Mouse (Mus musculus) neural tube, embryonic 11.5 days (tissue): Measurements from ENCODE around the gene Ilvbl. TPM values are rescaled to one million over a fixed set of nuclear protein-coding genes. Genes with fewer than 3 reads are reported as not detected.
A peak's percentile ranks its signal among the peaks of the same experiment; 100 is the strongest.

Source experiments
- ATAC-seq: fragments of 200-750 bp; cut with Nextera tagmentation; 2 replicates; pipeline ENCODE4 v1.8.0; 2017; ENCODE audit warnings: moderate number of reproducible peaks, mild to moderate bottlenecking, moderate TSS enrichment, moderate library complexity; ENCODE audit not compliant: insufficient read depth, low FRiP score, low TSS enrichment
- DNase-seq: peaks from one replicate; pipeline ENCODE4 v3.0.0-alpha.2; 2015; ENCODE audit warnings: low spot score
- H3K27ac ChIP-seq: fragments of 300-500 bp; sonication (generic); 2 replicates; pipeline ENCODE4 v1.5.1; 2014; ENCODE audit warnings: low read depth, mild to moderate bottlenecking, low read length
- H3K27me3 ChIP-seq: fragments of 300-500 bp; sonication (generic); 2 replicates; pipeline ENCODE4 v1.6.1; 2014; ENCODE audit warnings: mild to moderate bottlenecking, low read length, mixed read lengths; ENCODE audit not compliant: control insufficient read depth, insufficient read depth
- H3K36me3 ChIP-seq: fragments of 300-500 bp; sonication (generic); 2 replicates; pipeline ENCODE4 v1.6.1; 2014; ENCODE audit warnings: mild to moderate bottlenecking, low read length, moderate library complexity, mixed read lengths; ENCODE audit not compliant: control insufficient read depth, insufficient read depth
- H3K4me1 ChIP-seq: fragments of 300-500 bp; sonication (generic); 2 replicates; pipeline ENCODE4 v1.6.1; 2014; ENCODE audit warnings: low read length, mixed read lengths; ENCODE audit not compliant: control insufficient read depth, insufficient read depth
- H3K4me2 ChIP-seq: fragments of 300-500 bp; sonication (generic); 2 replicates; pipeline ENCODE4 v1.6.1; 2014; ENCODE audit warnings: low read depth, mild to moderate bottlenecking, moderate library complexity
- H3K4me3 ChIP-seq: fragments of 300-500 bp; sonication (generic); 2 replicates; pipeline ENCODE4 v1.5.1; 2014; ENCODE audit warnings: low read depth, low read length
- H3K9ac ChIP-seq: fragments of 300-500 bp; sonication (generic); 2 replicates; pipeline ENCODE4 v1.6.1; 2014; ENCODE audit warnings: mild to moderate bottlenecking, low read length
- H3K9me3 ChIP-seq: fragments of 300-500 bp; sonication (generic); 2 replicates; pipeline ENCODE4 v1.6.1; 2016; ENCODE audit warnings: low read length; ENCODE audit not compliant: control insufficient read depth
- WGBS: fragments of 180-500 bp; shearing (Covaris S2); extraction: QIAGEN DNeasy Blood & Tissue Kit; methylation state at CpG from one replicate; pipeline ENCODE4 v1.1.7; 2014; 5-methylcytosine and 5-hydroxymethylcytosine counted together
- polyA plus RNA-seq: library from polyadenylated mRNA; unstranded; fragments of >200 nt; fragmentation: Nextera tagmentation; extraction: Ambion mirVana; gene quantifications from 2 replicates; pipeline ENCODE4 v1.2.1, GENCODE M21; 2014

The Ilvbl gene
- polyA plus RNA-seq, 1 experiment from 2014 or later, result 33.6 TPM

DNA sequence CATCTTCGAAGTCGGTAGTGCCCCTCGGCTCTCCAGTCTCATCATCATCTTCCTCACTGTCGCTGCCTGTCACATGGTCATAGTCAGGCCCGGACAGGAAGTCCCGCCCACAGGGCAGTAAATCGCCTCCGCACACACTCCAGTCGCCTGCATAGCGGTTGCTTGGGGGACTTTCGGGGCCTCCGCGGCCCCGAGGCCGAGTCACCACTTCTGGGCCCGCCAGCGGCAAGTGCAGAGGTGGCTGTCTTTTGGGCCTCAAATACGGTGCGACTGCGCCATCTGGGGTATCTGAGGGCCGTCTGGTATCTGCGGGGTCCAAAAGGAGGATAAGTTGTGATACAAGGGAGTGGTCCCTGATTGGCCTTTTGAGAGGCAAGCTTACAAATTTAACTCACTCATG lies 11.5 kb downstream of the Ilvbl start:
- Histone ChIP-seq H3K4me3 (no peak overlapping the region), H3K27me3 (no peaks in the 10 kb centered on the region), H3K4me1 (no peaks in the 10 kb centered on the region), H3K4me2 (no peak overlapping the region), H3K9me3 (no peaks in the 10 kb centered on the region), H3K36me3 (peaks cover 19% of the 10 kb centered on the region), H3K9ac (no peak overlapping the region), H3K27ac (no peak overlapping the region)
- ATAC-seq, result no peak
- WGBS, result 86% methylated on average over 22 of the region's 22 CpGs
- no peak for DNase-seq

DNA sequence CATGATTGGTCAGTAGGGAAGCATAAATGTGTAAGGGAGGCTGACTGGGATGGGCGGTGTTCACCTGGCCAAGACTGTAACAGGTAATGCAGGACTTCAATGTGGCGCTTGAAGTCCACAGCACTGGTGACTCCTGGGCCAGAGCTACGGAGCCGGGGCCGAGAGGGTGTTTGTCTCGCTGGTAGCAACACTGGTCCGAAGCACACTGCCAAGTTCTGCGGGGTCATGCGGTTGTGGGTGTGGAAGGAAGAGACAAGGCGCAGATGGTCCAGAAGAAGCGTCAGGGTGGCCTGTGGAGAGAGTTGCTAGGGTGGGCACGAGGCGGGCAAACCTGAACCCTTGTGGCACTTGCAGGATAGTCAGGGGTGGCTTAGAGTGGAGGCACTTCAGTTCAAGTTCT lies 11.9 kb downstream of the Ilvbl start:
- ATAC-seq, result no peak
- no peak for DNase-seq
- Histone ChIP-seq H3K27me3 (no peaks in the 10 kb centered on the region), H3K9me3 (no peaks in the 10 kb centered on the region), H3K36me3 (peaks cover 18% of the 10 kb centered on the region), H3K9ac (no peak overlapping the region), H3K4me3 (no peak overlapping the region), H3K27ac (no peak overlapping the region), H3K4me2 (no peak overlapping the region), H3K4me1 (no peaks in the 10 kb centered on the region)
- WGBS, result 97% methylated on average over 13 of the region's 13 CpGs

DNA sequence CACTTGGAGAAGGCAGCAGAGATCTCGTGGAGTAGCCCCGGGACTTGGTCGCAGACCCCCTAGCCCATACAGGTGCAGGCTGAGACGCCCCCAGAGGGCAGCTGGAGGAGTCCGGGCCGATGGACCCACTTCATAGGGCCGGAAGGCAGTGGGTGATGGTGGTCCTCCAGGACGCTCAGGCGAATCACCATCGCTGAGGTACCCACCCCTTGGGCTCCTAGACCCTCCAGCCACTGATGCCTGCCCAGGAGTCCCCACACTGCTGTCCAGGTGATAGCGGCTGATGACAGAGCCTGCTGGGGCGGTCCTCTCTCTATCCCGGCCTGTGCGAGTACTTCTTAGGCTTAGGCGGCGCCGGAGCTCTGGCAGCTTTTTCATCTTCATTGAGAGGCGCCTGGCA lies 15.1 kb downstream of the Ilvbl start:
- H3K27me3 ChIP-seq, result no peaks in the 10 kb centered on the region
- peaks cover 17% of the 10 kb centered on the region for H3K36me3 ChIP-seq
- 96% methylated on average over 18 of the region's 18 CpGs for WGBS
- no peak overlapping the region for H3K9ac ChIP-seq
- DNase-seq (no peak), ATAC-seq (no peak)
- no peak overlapping the region for H3K4me2 ChIP-seq
- no peak overlapping the region for H3K27ac ChIP-seq
- no peak overlapping the region for H3K4me3 ChIP-seq
- no peaks in the 10 kb centered on the region for H3K4me1 ChIP-seq
- H3K9me3 ChIP-seq, result no peaks in the 10 kb centered on the region

DNA sequence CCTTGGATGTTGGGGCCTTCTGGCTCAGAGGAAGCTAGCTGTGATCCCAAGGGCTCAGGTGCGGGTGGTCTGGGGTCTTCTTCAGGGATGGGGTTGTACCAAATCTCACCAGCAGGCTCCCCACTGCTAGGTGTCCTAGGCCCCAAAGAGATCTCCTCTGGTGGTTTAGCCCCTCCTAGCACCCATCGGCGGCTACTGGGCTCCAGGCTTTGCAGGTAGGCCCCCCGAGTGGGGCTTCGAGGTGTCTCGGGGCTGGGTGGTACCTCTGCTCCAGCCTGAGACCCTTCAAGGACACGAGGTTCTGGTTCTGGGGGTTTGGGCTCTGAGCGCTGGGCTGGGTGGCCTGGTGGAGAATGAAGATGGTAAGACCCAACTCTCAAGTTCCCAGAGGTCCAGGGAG lies 15.8 kb downstream of the Ilvbl start:
- no peaks in the 10 kb centered on the region for H3K9me3 ChIP-seq
- H3K4me2 ChIP-seq, result no peak overlapping the region
- no peak overlapping the region for H3K27ac ChIP-seq
- no peak overlapping the region for H3K4me3 ChIP-seq
- ATAC-seq (no peak), DNase-seq (no peak)
- H3K27me3 ChIP-seq, result no peaks in the 10 kb centered on the region
- peaks cover 15% of the 10 kb centered on the region for H3K36me3 ChIP-seq
- no peaks in the 10 kb centered on the region for H3K4me1 ChIP-seq
- no peak overlapping the region for H3K9ac ChIP-seq
- 94% methylated on average over 8 of the region's 8 CpGs for WGBS

DNA sequence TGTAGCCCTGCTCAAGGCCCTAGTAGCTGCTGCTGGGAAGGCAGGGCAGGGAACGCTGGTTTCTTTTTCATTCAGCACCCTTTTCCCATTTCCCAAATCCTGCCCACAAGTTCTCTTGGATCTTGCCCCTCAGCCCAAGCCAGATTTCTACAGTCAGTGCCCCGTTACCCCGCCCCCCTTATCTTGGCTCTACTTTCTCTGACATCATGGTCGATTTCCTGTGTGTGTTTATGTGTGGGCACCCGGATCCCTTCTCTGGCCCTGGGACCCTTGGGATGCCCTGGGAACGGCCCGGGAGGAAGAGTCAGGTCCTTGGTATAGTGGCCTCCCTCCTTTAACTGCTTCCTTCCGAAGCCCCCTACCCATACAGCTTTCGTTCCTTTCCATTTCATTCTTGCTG lies 16.6 kb downstream of the Ilvbl start:
- H3K4me2 ChIP-seq, result peak overlapping the region; percentile 82
- peaks cover 8% of the 10 kb centered on the region for H3K36me3 ChIP-seq
- 49% methylated on average over 9 of the region's 9 CpGs for WGBS
- ATAC-seq (no peak), DNase-seq (no peak)
- H3K4me3 ChIP-seq, result peak overlapping the region; percentile 63
- H3K4me1 ChIP-seq, result no peaks in the 10 kb centered on the region
- no peaks in the 10 kb centered on the region for H3K9me3 ChIP-seq
- no peaks in the 10 kb centered on the region for H3K27me3 ChIP-seq
- H3K9ac ChIP-seq, result no peak overlapping the region
- no peak overlapping the region for H3K27ac ChIP-seq

DNA sequence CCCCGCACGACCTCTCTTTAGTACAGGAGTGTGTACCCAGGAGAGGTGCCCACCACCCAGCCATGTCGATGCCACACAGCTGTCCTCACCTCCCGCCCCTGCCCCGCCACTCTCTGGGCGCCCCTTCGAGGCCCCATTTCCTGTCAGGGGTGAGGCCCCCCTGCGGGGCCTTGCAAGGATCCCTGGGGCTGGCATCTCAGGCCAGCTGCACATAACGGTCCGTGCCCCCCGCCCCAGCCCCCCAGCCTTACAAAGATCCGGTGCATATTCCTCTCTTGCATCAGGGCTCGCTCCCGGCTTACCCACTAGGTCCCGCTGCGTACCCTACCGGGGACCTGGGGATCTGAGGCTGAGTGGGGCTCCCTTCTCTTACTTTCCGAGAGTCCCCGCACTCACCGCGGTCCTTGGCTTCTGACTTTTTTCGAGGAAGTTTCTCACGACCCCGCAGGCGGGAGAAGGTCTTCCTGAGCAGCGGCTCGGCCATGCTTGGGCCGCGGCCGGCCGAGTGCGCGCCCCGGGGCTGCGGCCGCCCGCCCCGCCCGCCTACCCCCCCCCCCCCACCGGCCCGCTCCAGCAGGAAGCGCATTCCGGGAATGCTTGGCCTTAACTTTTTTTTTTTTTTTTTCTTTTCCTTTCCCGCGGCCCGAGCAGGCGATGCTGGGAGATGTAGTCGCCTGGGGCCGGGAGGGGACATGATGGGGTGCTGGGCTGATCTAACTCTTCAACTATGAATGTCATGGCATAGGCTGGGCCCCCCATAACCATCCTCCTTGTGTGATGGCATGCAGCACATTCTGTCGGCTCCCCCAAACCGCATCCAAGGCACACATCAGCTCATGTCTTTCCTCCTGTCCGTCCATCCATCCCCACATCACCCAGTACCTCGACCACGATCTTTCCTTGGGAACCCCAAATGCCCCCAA lies 17.5 kb downstream of the Ilvbl start, which contains the start of gene Syde1:
TSS of gene Syde1 (minus strand) at position 559 of the 923 bp plus-strand sequence.
- H3K36me3 ChIP-seq, result peaks cover 2% of the 10 kb centered on the region
- H3K27ac ChIP-seq, result peak within 1 kb of the TSS; percentile 72
- H3K4me2 ChIP-seq, result peak within 1 kb of the TSS; percentile 82
- H3K4me1 ChIP-seq, result no peaks in the 10 kb centered on the region
- peak; percentile 55 for DNase-seq
- H3K27me3 ChIP-seq, result no peaks in the 10 kb centered on the region
- peak; percentile 74 for ATAC-seq
- peak within 1 kb of the TSS; percentile 85 for H3K9ac ChIP-seq
- H3K9me3 ChIP-seq, result no peaks in the 10 kb centered on the region
- peak within 1 kb of the TSS; percentile 63 for H3K4me3 ChIP-seq
- 6% methylated on average over 38 of the region's 54 CpGs for WGBS

DNA sequence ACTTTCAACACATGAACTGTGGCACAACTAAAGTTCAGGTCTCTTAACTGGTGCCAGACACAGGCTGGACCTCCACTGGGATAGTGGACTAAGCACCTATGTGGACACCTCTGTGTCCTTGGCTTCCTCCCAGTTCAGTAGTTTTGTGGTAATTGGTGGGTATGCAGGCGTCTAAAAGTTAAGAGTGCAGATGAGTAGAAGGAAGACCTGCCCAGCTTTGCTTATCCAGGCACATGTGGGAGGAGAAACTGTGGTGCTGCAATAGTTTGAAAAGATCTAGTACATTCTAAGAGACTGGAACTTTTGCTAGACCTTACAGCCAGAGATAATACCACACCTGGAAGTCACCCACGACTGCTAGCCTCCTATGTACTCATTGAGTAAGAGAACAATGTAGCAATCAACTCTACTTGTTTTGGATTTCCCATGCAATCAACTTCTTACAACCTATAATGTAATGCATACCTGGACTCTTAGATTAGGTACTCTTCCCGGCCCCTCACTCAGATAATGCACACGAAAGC lies 18.8 kb downstream of the Ilvbl start:
- ATAC-seq, result no peak
- no peaks in the 10 kb centered on the region for H3K9me3 ChIP-seq
- 85% methylated on average over 4 of the region's 4 CpGs for WGBS

DNA sequence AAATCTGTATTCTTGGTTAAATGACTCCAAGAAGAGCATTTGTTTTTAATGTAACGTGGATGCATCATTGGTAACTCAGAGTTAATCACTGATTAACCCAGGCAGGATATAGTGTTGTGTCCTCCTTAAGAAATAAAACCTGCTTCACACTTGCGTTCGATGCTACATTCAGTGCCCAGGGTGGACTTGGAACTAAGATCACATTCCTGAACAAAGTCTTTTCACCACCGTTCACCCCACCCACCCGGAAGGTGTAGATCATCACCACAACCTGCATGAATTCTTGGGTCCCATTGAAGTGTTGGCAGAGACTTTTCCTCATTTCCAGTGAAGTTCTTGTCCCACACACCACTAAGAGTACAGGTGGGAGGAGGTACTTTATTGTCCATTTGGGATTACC lies 19.6 kb downstream of the Ilvbl start:
- Histone ChIP-seq H3K4me2 (no peak overlapping the region), H3K4me1 (no peaks in the 10 kb centered on the region), H3K9me3 (no peaks in the 10 kb centered on the region), H3K9ac (no peak overlapping the region), H3K4me3 (no peak overlapping the region), H3K36me3 (peaks cover 2% of the 10 kb centered on the region; the same call in 1 of the 2 replicates), H3K27ac (no peak overlapping the region), H3K27me3 (no peaks in the 10 kb centered on the region)
- WGBS, result 90% methylated on average over 5 of the region's 5 CpGs
- DNase-seq (no peak), ATAC-seq (no peak)

More for the DNA sequence above, 18.8 kb downstream of the Ilvbl start:
- H3K36me3 ChIP-seq, result peaks cover 2% of the 10 kb centered on the region; the same call in 1 of the 2 replicates
- H3K4me3 ChIP-seq, result no peak overlapping the region
- H3K4me1 ChIP-seq, result no peaks in the 10 kb centered on the region
- no peak overlapping the region for H3K9ac ChIP-seq
- DNase-seq, result no peak
- no peaks in the 10 kb centered on the region for H3K27me3 ChIP-seq
- H3K27ac ChIP-seq, result no peak overlapping the region
- no peak overlapping the region for H3K4me2 ChIP-seq

DNA sequence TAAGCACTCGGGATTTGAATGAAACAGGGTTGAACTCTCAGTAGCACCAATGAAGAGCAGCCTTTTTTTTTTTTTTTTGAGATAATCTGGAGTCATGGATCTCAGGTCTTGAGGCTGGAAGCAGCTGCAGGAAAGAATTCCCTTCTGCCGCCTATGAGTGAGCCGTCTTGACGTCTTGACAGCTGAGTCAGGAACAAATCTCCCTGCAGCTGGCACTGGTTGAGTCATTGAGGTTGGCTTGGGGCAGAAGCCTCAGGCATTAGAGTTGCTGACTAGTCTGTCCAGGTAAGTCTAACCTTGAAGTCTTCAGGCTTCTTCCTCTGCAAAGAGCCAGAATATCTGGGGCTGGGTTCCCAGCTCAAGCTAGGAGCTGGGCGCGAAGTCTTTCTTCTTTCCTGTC lies 20.0 kb downstream of the Ilvbl start:
- Histone ChIP-seq H3K4me3 (no peak overlapping the region), H3K9me3 (no peaks in the 10 kb centered on the region), H3K27ac (no peak overlapping the region), H3K27me3 (no peaks in the 10 kb centered on the region), H3K36me3 (no peaks in the 10 kb centered on the region; the same call in 1 of the 2 replicates), H3K9ac (no peak overlapping the region), H3K4me2 (no peak overlapping the region), H3K4me1 (no peaks in the 10 kb centered on the region)
- 86% methylated on average over 6 of the region's 6 CpGs for WGBS
- no peak for DNase-seq
- ATAC-seq, result no peak
